Mouse (Mus musculus) liver, postnatal 0 days (tissue): ENCODE measurements around the gene Syvn1.

ENCODE experiments used
- CTCF ChIP-seq: sonication (generic); IDR thresholded peaks from 2 replicates; pipeline ENCODE4 v1.5.1; 2016; ENCODE audit warnings: antibody characterized with exemption, low read depth
- EP300 ChIP-seq: IDR thresholded peaks from 2 replicates; pipeline ENCODE4 v1.6.1; 2016; ENCODE audit warnings: antibody characterized with exemption, low read depth, mild to moderate bottlenecking

DNA sequence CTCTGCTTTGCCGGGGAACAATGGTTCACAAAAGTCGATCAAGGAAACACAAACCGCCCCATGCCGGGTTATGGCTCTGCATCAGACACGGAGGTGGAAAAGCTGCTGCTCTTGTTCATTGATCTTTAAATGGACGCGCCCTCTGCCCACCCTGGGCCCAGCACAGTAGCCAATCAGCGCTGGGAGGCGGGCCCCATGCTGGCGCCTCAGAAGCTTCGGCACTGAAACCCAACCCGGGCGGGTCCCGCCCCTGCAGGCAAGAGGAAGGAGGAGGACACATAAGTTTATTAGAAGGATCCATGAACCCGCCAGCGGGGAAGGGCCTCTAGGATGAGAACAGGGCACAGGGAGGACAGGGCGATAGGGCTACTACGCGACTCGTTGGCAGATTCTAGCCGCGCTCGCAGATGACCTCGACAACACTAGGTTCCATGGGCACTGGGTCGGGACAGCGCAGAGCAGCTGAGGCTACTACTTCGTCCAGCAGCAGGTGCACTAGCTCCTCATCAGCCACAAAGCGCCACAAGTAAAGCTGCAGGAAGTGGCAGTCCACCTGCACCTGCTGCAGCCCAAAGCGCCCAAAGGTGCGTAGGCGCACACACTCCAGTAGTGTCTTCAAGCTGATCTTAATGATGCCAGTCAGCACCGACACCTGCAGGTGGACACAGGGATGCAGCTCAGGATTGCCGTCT, 21.5 kb downstream of the Syvn1 start, which contains the start of gene Tm7sf2:
- TF ChIP-seq CTCF (no peak), EP300 (no peak)
